Mouse (Mus musculus): ENCODE data around the gene Ddx60. TPM values are rescaled to one million over a fixed set of nuclear protein-coding genes. Genes with fewer than 3 reads are reported as not detected.

Gene Ddx60
- polyA plus RNA-seq, 1 experiment from 2014 or later: 2.6 TPM

- Histone ChIP-seq H3K36me3 (no peaks in the 10 kb centered on the region), H3K9me3 (replicated peaks) (no peaks in the 10 kb centered on the region), H3K4me1 (replicated peaks) (peaks cover 8% of the 10 kb centered on the region), H3K9ac (no peak overlapping the region), H3K27ac (ENCODE audit: poor library complexity, severe bottlenecking) (no peak overlapping the region), H3K4me2 (no peak overlapping the region), H3K27me3 (replicated peaks) (no peaks in the 10 kb centered on the region), H3K4me3 (no peak overlapping the region)
- WGBS: 51% methylated on average over 6 of the region's 6 CpGs
- ATAC-seq (ENCODE audit: insufficient number of reproducible peaks, low FRiP score): no peak
Measured at GRCm38 (mm10) chr8:61989464-61989863, 61.6 kb downstream of the Ddx60 start.

- Histone ChIP-seq H3K9me3 (replicated peaks) (no peaks in the 10 kb centered on the region), H3K9ac (no peak overlapping the region), H3K4me1 (replicated peaks) (no peaks in the 10 kb centered on the region), H3K36me3 (no peaks in the 10 kb centered on the region), H3K27me3 (replicated peaks) (no peaks in the 10 kb centered on the region), H3K4me2 (no peak overlapping the region), H3K4me3 (no peak overlapping the region), H3K27ac (ENCODE audit: poor library complexity, severe bottlenecking) (no peak overlapping the region)
- 81% methylated on average over 1 of the region's 1 CpGs for WGBS
- no peak for ATAC-seq (ENCODE audit: insufficient number of reproducible peaks, low FRiP score)
Measured at GRCm38 (mm10) chr8:61992796-61993195, 64.9 kb downstream of the Ddx60 start.

- Histone ChIP-seq H3K9me3 (replicated peaks) (no peaks in the 10 kb centered on the region), H3K27ac (ENCODE audit: poor library complexity, severe bottlenecking) (no peak overlapping the region), H3K9ac (no peak overlapping the region), H3K36me3 (no peaks in the 10 kb centered on the region), H3K4me2 (no peak overlapping the region), H3K4me3 (no peak overlapping the region), H3K27me3 (replicated peaks) (no peaks in the 10 kb centered on the region), H3K4me1 (replicated peaks) (no peaks in the 10 kb centered on the region)
- no peak for ATAC-seq (ENCODE audit: insufficient number of reproducible peaks, low FRiP score)
- 67% methylated on average over 2 of the region's 2 CpGs for WGBS
Measured at GRCm38 (mm10) chr8:61997125-61997524, 69.2 kb downstream of the Ddx60 start.

GRCm38 (mm10) chr8:62014166-62014565, 86.3 kb downstream of the Ddx60 start:
- H3K9ac ChIP-seq: no peak overlapping the region
- no peak overlapping the region for H3K4me2 ChIP-seq
- no peak for ATAC-seq (ENCODE audit: insufficient number of reproducible peaks, low FRiP score)
- no peaks in the 10 kb centered on the region for H3K4me1 ChIP-seq (replicated peaks)
- 84% methylated on average over 4 of the region's 4 CpGs for WGBS
- H3K27me3 ChIP-seq (replicated peaks): no peaks in the 10 kb centered on the region
- H3K36me3 ChIP-seq: no peaks in the 10 kb centered on the region
- no peak overlapping the region for H3K4me3 ChIP-seq
- H3K9me3 ChIP-seq (replicated peaks): peaks cover 3% of the 10 kb centered on the region; the same call in 1 of the 2 replicates
- no peak overlapping the region for H3K27ac ChIP-seq (ENCODE audit: poor library complexity, severe bottlenecking)

- Histone ChIP-seq H3K4me3 (no peak overlapping the region), H3K4me2 (no peak overlapping the region), H3K27me3 (replicated peaks) (no peaks in the 10 kb centered on the region), H3K9me3 (replicated peaks) (no peaks in the 10 kb centered on the region), H3K4me1 (replicated peaks) (no peaks in the 10 kb centered on the region), H3K36me3 (no peaks in the 10 kb centered on the region), H3K9ac (no peak overlapping the region), H3K27ac (ENCODE audit: poor library complexity, severe bottlenecking) (no peak overlapping the region)
- no peak for ATAC-seq (ENCODE audit: insufficient number of reproducible peaks, low FRiP score)
- 81% methylated on average over 4 of the region's 4 CpGs for WGBS
Measured at GRCm38 (mm10) chr8:62014582-62014981, 86.7 kb downstream of the Ddx60 start.

- ATAC-seq (ENCODE audit: insufficient number of reproducible peaks, low FRiP score): no peak
- WGBS: 45% methylated on average over 3 of the region's 3 CpGs
- peaks cover 4% of the 10 kb centered on the region; the same call in 1 of the 2 replicates for H3K9me3 ChIP-seq (replicated peaks)
- H3K36me3 ChIP-seq: no peaks in the 10 kb centered on the region
- H3K4me1 ChIP-seq (replicated peaks): 0 out of 2 replicates have a peak, but pooled peaks cover 2% of the 10 kb centered on the region
- H3K4me3 ChIP-seq: no peak overlapping the region
- no peak overlapping the region for H3K4me2 ChIP-seq
- H3K9ac ChIP-seq: no peak overlapping the region
- H3K27ac ChIP-seq (ENCODE audit: poor library complexity, severe bottlenecking): no peak overlapping the region
- no peaks in the 10 kb centered on the region for H3K27me3 ChIP-seq (replicated peaks)
Measured at GRCm38 (mm10) chr8:62034351-62034750, 106.5 kb downstream of the Ddx60 start.

GRCm38 (mm10) chr8:62046809-62047208, 118.9 kb downstream of the Ddx60 start:
- H3K27me3 ChIP-seq (replicated peaks): no peaks in the 10 kb centered on the region

GRCm38 (mm10) chr8:62060357-62060756, 132.5 kb downstream of the Ddx60 start:
- H3K36me3 ChIP-seq: no peaks in the 10 kb centered on the region
- no peaks in the 10 kb centered on the region for H3K9me3 ChIP-seq (replicated peaks)
- H3K4me3 ChIP-seq: no peak overlapping the region
- H3K9ac ChIP-seq: no peak overlapping the region
- H3K4me2 ChIP-seq: no peak overlapping the region
- H3K4me1 ChIP-seq (replicated peaks): no peaks in the 10 kb centered on the region
- no peak overlapping the region for H3K27ac ChIP-seq (ENCODE audit: poor library complexity, severe bottlenecking)
- H3K27me3 ChIP-seq (replicated peaks): no peaks in the 10 kb centered on the region
- no peak for ATAC-seq (ENCODE audit: insufficient number of reproducible peaks, low FRiP score)

More at GRCm38 (mm10) chr8:62046809-62047208, 118.9 kb downstream of the Ddx60 start:
- H3K4me3 ChIP-seq: no peak overlapping the region
- WGBS: 33% methylated on average over 2 of the region's 2 CpGs
- no peak overlapping the region for H3K9ac ChIP-seq
- H3K4me2 ChIP-seq: no peak overlapping the region
- H3K27ac ChIP-seq (ENCODE audit: poor library complexity, severe bottlenecking): no peak overlapping the region
- H3K36me3 ChIP-seq: no peaks in the 10 kb centered on the region
- H3K9me3 ChIP-seq (replicated peaks): peaks cover 5% of the 10 kb centered on the region; the same call in 1 of the 2 replicates
- H3K4me1 ChIP-seq (replicated peaks): no peaks in the 10 kb centered on the region
- ATAC-seq (ENCODE audit: insufficient number of reproducible peaks, low FRiP score): no peak

GRCm38 (mm10) chr8:62068305-62068704, 140.4 kb downstream of the Ddx60 start:
- Histone ChIP-seq H3K27me3 (replicated peaks) (no peaks in the 10 kb centered on the region), H3K27ac (ENCODE audit: poor library complexity, severe bottlenecking) (no peak overlapping the region), H3K36me3 (no peaks in the 10 kb centered on the region), H3K4me1 (replicated peaks) (no peaks in the 10 kb centered on the region), H3K4me2 (no peak overlapping the region), H3K9me3 (replicated peaks) (no peaks in the 10 kb centered on the region), H3K4me3 (no peak overlapping the region), H3K9ac (no peak overlapping the region)
- ATAC-seq (ENCODE audit: insufficient number of reproducible peaks, low FRiP score): no peak

- 41% methylated on average over 3 of the region's 3 CpGs for WGBS
- Histone ChIP-seq H3K36me3 (no peaks in the 10 kb centered on the region), H3K9ac (no peak overlapping the region), H3K9me3 (replicated peaks) (no peaks in the 10 kb centered on the region), H3K27me3 (replicated peaks) (no peaks in the 10 kb centered on the region), H3K4me1 (replicated peaks) (no peaks in the 10 kb centered on the region), H3K27ac (ENCODE audit: poor library complexity, severe bottlenecking) (no peak overlapping the region), H3K4me3 (no peak overlapping the region), H3K4me2 (no peak overlapping the region)
- no peak for ATAC-seq (ENCODE audit: insufficient number of reproducible peaks, low FRiP score)
Measured at GRCm38 (mm10) chr8:62080195-62080802, 152.4 kb downstream of the Ddx60 start.

- Histone ChIP-seq H3K4me2 (no peak overlapping the region), H3K4me1 (replicated peaks) (no peaks in the 10 kb centered on the region), H3K27me3 (replicated peaks) (no peaks in the 10 kb centered on the region), H3K9me3 (replicated peaks) (no peaks in the 10 kb centered on the region), H3K4me3 (no peak overlapping the region), H3K36me3 (no peaks in the 10 kb centered on the region), H3K9ac (no peak overlapping the region), H3K27ac (ENCODE audit: poor library complexity, severe bottlenecking) (no peak overlapping the region)
- ATAC-seq (ENCODE audit: insufficient number of reproducible peaks, low FRiP score): no peak
- 73% methylated on average over 2 of the region's 2 CpGs for WGBS
Measured at GRCm38 (mm10) chr8:62081804-62082203, 153.9 kb downstream of the Ddx60 start.

Data from heart, embryonic 12.5 days (tissue).